Mouse (Mus musculus) ZHBTc4 (cell line): Measurements from ENCODE around the gene Abhd16b.

Experiments used
- DNase-seq: peaks from one replicate; pipeline ENCODE4 v3.0.0-alpha.2; 2011; ENCODE audit warnings: low read depth, low spot score

The Abhd16b gene

GRCm38 (mm10) chr2:181537444-181538047 lies 44.5 kb downstream of the Abhd16b start:
- peak; percentile 67 for DNase-seq

- no peak for DNase-seq
Observed at GRCm38 (mm10) chr2:181541761-181542380, 48.9 kb downstream of the Abhd16b start.
